Mouse (Mus musculus) heart, postnatal 14 days (tissue): Measurements from ENCODE around the gene Plcb4. TPM values are rescaled to one million over a fixed set of nuclear protein-coding genes. Genes with fewer than 3 reads are reported as not detected.
"Not testable (repeated sequence)": the region's sequence is repeated elsewhere in the genome, so short reads cannot be mapped to it uniquely, and the experiment has no call there.

ENCODE experiments used
- DNase-seq, 2 experiments: peaks; one replicate each; pipeline ENCODE4 v3.0.0; 2021 to 2022
- intact Hi-C: fragments of 180-260 bp; cut with DNase I; formaldehyde crosslinking; loops from one replicate; pipeline ENCODE4 v1.15.1; 2025
- total RNA-seq, 2 experiments: library from RNA; stranded (reverse); gene quantifications; 2 replicates each; pipeline ENCODE4 v1.2.3; 2021

Gene Plcb4
- total RNA-seq, 2 experiments from 2014 or later = 82.1 to 93.1 TPM

GRCm38 (mm10) chr2:135875549-135875948, 216.7 kb downstream of the Plcb4 start:
- peak; percentile 64 to 72 for DNase-seq
- intact Hi-C loops = no loop called here

GRCm38 (mm10) chr2:135879356-135879755, 220.5 kb downstream of the Plcb4 start:
- no peak for DNase-seq
- intact Hi-C loops = no loop called here

GRCm38 (mm10) chr2:135880269-135880760, 221.5 kb downstream of the Plcb4 start:
- intact Hi-C loops = no loop called here
- no peak for DNase-seq

- no peak for DNase-seq
- intact Hi-C loops = no loop called here
These were observed 224.5 kb downstream of the Plcb4 start for GRCm38 (mm10) chr2:135883359-135883758.

GRCm38 (mm10) chr2:135884534-135885180, 225.8 kb downstream of the Plcb4 start:
- intact Hi-C loops = no loop called here
- no peak for DNase-seq

- intact Hi-C loops = no loop called here
- no peak for DNase-seq
These were observed 226.8 kb downstream of the Plcb4 start for GRCm38 (mm10) chr2:135885607-135886006.

- DNase-seq = no peak
- intact Hi-C loops = no loop called here
These were observed 227.4 kb downstream of the Plcb4 start for GRCm38 (mm10) chr2:135886081-135886679.

- intact Hi-C loops = no loop called here
- no peak for DNase-seq
These were observed 229.0 kb downstream of the Plcb4 start for GRCm38 (mm10) chr2:135887805-135888204.

GRCm38 (mm10) chr2:135888206-135888605, 229.4 kb downstream of the Plcb4 start:
- intact Hi-C loops = no loop called here
- no peak for DNase-seq

GRCm38 (mm10) chr2:135888767-135889166, 230.0 kb downstream of the Plcb4 start:
- intact Hi-C loops = no loop called here
- DNase-seq = no peak

GRCm38 (mm10) chr2:135890083-135890482, 231.3 kb downstream of the Plcb4 start:
- intact Hi-C loops = no loop called here
- no peak for DNase-seq

- no peak for DNase-seq
- intact Hi-C loops = no loop called here
These were observed 232.3 kb downstream of the Plcb4 start for GRCm38 (mm10) chr2:135891097-135891496.

- intact Hi-C loops = no loop called here
- no peak for DNase-seq
These were observed 232.9 kb downstream of the Plcb4 start for GRCm38 (mm10) chr2:135891686-135892085.

- no peak for DNase-seq
- intact Hi-C loops = no loop called here
These were observed 235.8 kb downstream of the Plcb4 start for GRCm38 (mm10) chr2:135894582-135894981.

- intact Hi-C loops = no loop called here
- no peak for DNase-seq
These were observed 239.2 kb downstream of the Plcb4 start for GRCm38 (mm10) chr2:135898025-135898424.

- intact Hi-C loops, DNase-seq: not testable (repeated sequence)
These were observed 241.1 kb downstream of the Plcb4 start for GRCm38 (mm10) chr2:135899931-135900330.

GRCm38 (mm10) chr2:135901015-135901414, 242.2 kb downstream of the Plcb4 start:
- intact Hi-C loops = no loop called here
- DNase-seq = no peak

- intact Hi-C loops = no loop called here
- DNase-seq = no peak
These were observed 245.5 kb downstream of the Plcb4 start for GRCm38 (mm10) chr2:135904262-135904661.

- intact Hi-C loops = no loop called here
- DNase-seq = no peak
These were observed 246.0 kb downstream of the Plcb4 start for GRCm38 (mm10) chr2:135904791-135905190.

GRCm38 (mm10) chr2:135914343-135915261, 255.8 kb downstream of the Plcb4 start:
- intact Hi-C loops = loop anchor here (5.0 kb wide), 1 partner anchor 252 kb away; no protein-coding TSS in a partner anchor
- no peak for DNase-seq

- intact Hi-C loops = loop anchor here (5.0 kb wide), 1 partner anchor 254 kb away; no protein-coding TSS in a partner anchor
- no peak for DNase-seq
These were observed 257.1 kb downstream of the Plcb4 start for GRCm38 (mm10) chr2:135915928-135916327.
